Mouse (Mus musculus) hindbrain, postnatal 0 days (tissue): Measurements from ENCODE around the gene Hist1h3a. TPM values are rescaled to one million over a fixed set of nuclear protein-coding genes. Genes with fewer than 3 reads are reported as not detected.

ENCODE experiments used
- ATAC-seq: fragments of 200-750 bp; cut with Nextera tagmentation; 2 replicates; pipeline ENCODE4 v1.8.0; 2017; ENCODE audit warnings: mild to moderate bottlenecking, moderate TSS enrichment, moderate library complexity
- DNase-seq: peaks from one replicate; pipeline ENCODE4 v3.0.0-alpha.2; 2015; ENCODE audit warnings: low spot score
- H3K27ac ChIP-seq: fragments of 300-500 bp; sonication (generic); 2 replicates; pipeline ENCODE4 v1.5.1; 2014; ENCODE audit warnings: mild to moderate bottlenecking
- H3K27me3 ChIP-seq: fragments of 300-500 bp; sonication (generic); 2 replicates; pipeline ENCODE4 v1.6.1; 2014; ENCODE audit warnings: low read length, mixed read lengths; ENCODE audit not compliant: insufficient read depth
- H3K36me3 ChIP-seq: fragments of 300-500 bp; sonication (generic); 2 replicates; pipeline ENCODE4 v1.6.1; 2014; ENCODE audit warnings: low read length, mixed read lengths; ENCODE audit not compliant: insufficient read depth
- H3K4me1 ChIP-seq: fragments of 300-500 bp; sonication (generic); 2 replicates; pipeline ENCODE4 v1.6.1; 2014; ENCODE audit warnings: antibody characterized with exemption, low read length, mixed read lengths; ENCODE audit not compliant: insufficient read depth
- H3K4me2 ChIP-seq: fragments of 300-500 bp; sonication (generic); 2 replicates; pipeline ENCODE4 v1.6.1; 2014; ENCODE audit warnings: low read depth, mild to moderate bottlenecking, low read length, moderate library complexity, mixed read lengths
- H3K4me3 ChIP-seq: fragments of 300-500 bp; sonication (generic); 2 replicates; pipeline ENCODE4 v1.5.1; 2014; ENCODE audit warnings: low read length
- H3K9ac ChIP-seq: fragments of 300-500 bp; sonication (generic); replicated peaks from 2 replicates; pipeline ENCODE4 v1.6.1; 2014; ENCODE audit warnings: mild to moderate bottlenecking, low read length, moderate library complexity, mixed read lengths
- H3K9me3 ChIP-seq: fragments of 300-500 bp; sonication (generic); 2 replicates; pipeline ENCODE4 v1.6.1; 2016; ENCODE audit warnings: low read length, mixed read lengths
- CTCF ChIP-seq: IDR thresholded peaks from 2 replicates; pipeline ENCODE4 v1.5.1; 2016; ENCODE audit warnings: antibody characterized with exemption, control low read depth, low read depth
- WGBS: fragments of 180-500 bp; shearing (Covaris S2); extraction: QIAGEN DNeasy Blood & Tissue Kit; methylation state at CpG from one replicate; pipeline ENCODE4 v1.1.7; 2014; 5-methylcytosine and 5-hydroxymethylcytosine counted together
- polyA plus RNA-seq: library from polyadenylated mRNA; unstranded; fragments of >200 nt; fragmentation: Nextera tagmentation; extraction: Ambion mirVana; gene quantifications from 2 replicates; pipeline ENCODE4 v1.2.1, GENCODE M21; 2015
- total RNA-seq: library from RNA; depleted of rRNA; stranded (reverse); fragments of >200 nt; gene quantifications from 2 replicates; pipeline ENCODE4 v1.2.3, GENCODE M21; 2014

The Hist1h3a gene
- total and polyA plus RNA-seq, 2 experiments from 2014 or later = 1.5 to 2,055 TPM

DNA sequence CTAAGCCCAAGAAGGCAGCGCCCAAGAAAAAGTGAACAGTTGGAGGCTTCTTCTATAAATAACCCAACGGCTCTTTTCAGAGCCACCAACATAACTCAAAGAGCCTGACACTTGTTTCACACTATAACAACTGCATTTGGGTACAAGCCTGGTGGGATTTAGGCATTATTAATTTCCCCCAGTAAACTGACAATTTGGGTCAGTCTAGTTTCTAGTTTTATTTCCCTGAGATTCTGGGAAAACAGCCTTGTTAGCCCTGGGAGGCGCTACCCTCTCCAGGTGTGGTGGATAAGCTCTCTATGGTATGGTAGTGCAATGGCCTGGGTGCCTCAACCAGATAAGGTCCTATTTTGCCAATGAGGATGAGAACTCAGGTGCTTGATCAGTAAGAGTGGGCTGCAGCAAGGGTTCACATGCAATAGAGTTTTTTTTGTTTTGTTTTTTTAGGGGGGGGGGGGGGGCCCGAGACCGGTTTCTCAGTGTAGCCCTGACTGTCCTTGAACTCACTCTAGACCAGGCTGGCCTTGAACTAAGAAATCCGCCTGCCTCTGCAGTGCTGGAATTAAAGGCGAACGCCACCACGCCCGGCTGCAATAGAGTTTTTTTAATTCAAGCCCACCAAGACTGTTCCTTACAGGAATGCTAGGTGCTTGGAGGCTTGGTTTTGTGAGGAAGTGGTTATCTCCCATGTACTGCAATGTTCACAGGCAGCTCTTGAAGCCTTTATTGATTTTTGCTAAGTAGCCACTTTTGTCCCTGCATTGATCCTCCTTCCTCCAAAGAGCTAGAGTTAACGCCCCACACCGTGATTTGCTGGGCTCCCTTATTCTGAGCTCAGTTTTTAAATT is 2.4 kb upstream of the Hist1h3a start:
- H3K36me3 ChIP-seq = no peaks in the 10 kb centered on the region
- WGBS = 37% methylated on average over 12 of the region's 12 CpGs
- no peak for TF ChIP-seq CTCF
- DNase-seq = no peak
- H3K9ac ChIP-seq = peak overlapping the region; percentile 65
- no peaks in the 10 kb centered on the region for H3K9me3 ChIP-seq
- peaks cover 6% of the 10 kb centered on the region for H3K4me1 ChIP-seq
- no peaks in the 10 kb centered on the region for H3K27me3 ChIP-seq
- H3K4me3 ChIP-seq = peak overlapping the region; percentile 55
- ATAC-seq = no peak
- H3K4me2 ChIP-seq = peak overlapping the region; percentile 84
- peak overlapping the region; percentile 89; the same call in 1 of the 2 replicates for H3K27ac ChIP-seq

DNA sequence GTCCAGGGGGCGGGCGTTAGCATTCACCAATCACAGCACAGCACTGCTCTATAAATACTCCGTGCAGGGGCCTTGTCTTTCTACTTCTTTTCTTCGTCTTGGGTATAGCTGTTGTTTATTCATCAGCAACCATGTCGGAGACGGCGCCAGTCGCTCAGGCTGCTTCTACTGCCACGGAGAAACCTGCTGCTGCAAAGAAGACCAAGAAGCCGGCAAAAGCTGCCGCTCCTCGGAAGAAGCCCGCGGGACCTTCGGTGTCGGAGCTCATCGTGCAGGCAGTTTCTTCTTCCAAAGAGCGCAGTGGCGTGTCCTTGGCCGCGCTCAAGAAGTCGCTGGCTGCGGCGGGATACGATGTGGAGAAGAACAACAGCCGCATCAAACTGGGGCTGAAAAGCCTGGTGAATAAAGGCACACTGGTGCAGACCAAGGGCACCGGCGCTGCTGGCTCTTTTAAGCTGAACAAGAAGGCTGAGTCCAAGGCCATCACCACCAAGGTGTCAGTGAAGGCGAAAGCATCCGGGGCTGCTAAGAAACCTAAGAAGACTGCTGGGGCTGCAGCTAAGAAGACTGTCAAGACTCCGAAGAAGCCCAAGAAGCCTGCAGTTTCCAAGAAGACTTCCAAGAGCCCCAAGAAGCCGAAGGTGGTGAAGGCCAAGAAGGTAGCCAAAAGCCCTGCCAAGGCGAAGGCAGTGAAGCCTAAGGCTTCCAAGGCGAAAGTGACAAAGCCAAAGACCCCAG is 1.6 kb upstream of the Hist1h3a start, which contains the start of gene Hist1h1a:
Gene Hist1h1a, plus strand, starts transcription at position 81 of the 738 bp plus-strand sequence.
- whole genome bisulfite sequencing = 3% methylated on average over 34 of the region's 34 CpGs
- Histone ChIP-seq H3K9ac (peak within 1 kb of the TSS; percentile 65), H3K4me1 (peaks cover 6% of the 10 kb centered on the region), H3K4me2 (peak within 1 kb of the TSS; percentile 84), H3K27ac (peak within 1 kb of the TSS; percentile 89), H3K9me3 (no peaks in the 10 kb centered on the region), H3K4me3 (peak within 1 kb of the TSS; percentile 55), H3K36me3 (no peaks in the 10 kb centered on the region), H3K27me3 (no peaks in the 10 kb centered on the region)
- DNase-seq = peak; percentile 94
- TF ChIP-seq CTCF = no peak
- peak; percentile 78 for ATAC-seq

GRCm38 (mm10) chr13:23763242-23763585 is 1.0 kb upstream of the Hist1h3a start:
- DNase-seq (no peak), ATAC-seq (no peak)
- 2% methylated on average over 10 of the region's 10 CpGs for WGBS

DNA sequence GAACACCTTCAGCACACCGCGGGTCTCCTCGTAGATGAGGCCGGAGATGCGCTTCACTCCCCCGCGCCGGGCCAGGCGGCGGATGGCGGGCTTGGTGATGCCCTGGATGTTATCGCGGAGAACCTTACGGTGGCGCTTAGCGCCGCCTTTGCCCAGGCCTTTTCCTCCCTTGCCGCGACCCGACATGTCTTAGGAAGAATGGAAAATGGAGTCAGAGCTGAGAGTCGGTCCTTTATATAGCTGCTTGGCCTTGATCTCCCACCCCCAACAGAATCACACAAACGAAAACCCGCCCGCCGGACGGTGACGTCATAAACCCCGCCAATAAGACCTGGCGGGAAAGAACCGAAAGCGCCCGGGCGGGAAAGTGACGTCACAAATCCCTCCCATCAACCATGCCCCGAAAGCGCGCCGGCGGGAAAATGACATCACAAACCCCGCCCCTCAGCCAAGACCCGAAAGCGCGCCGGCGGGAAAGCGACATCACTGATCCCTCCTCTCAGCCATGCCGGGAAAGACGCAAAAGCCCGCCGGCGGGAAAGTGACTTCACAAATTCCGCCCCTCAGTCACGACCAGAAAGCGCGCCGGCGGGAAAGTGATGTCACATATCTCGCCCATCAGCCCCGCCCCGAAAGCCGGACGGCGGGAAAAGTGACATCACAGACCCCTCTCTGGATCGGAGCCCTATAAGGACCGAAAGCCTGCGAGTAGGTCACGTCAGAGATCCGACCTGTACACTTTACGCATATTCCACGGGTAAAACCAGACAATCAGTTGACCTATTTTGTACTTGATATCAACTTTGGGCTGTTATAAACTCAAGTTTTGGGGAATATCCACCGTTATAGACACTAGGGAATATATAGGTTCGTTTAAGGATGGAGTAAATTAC is 968 bp downstream of the Hist1h3a start, which contains the start of gene Hist1h4a:
Gene Hist1h4a, minus strand, starts transcription at position 259 of the 893 bp plus-strand sequence.
- Histone ChIP-seq H3K4me3 (peak within 1 kb of the TSS; percentile 41), H3K9ac (peak within 1 kb of the TSS; percentile 25), H3K4me2 (peak within 1 kb of the TSS; percentile 84), H3K27me3 (no peaks in the 10 kb centered on the region), H3K4me1 (peaks cover 6% of the 10 kb centered on the region), H3K27ac (peak within 1 kb of the TSS; percentile 89), H3K9me3 (no peaks in the 10 kb centered on the region), H3K36me3 (no peaks in the 10 kb centered on the region)
- DNase-seq (peak; percentile 100), ATAC-seq (peak; percentile 85)
- TF ChIP-seq CTCF = no peak
- under 1% methylated on average over 61 of the region's 72 CpGs for WGBS

More at GRCm38 (mm10) chr13:23763242-23763585, 1.0 kb upstream of the Hist1h3a start:
- no peaks in the 10 kb centered on the region for H3K9me3 ChIP-seq
- H3K27me3 ChIP-seq = no peaks in the 10 kb centered on the region
- H3K4me2 ChIP-seq = peak overlapping the region; percentile 84
- H3K27ac ChIP-seq = peak overlapping the region; percentile 89
- H3K36me3 ChIP-seq = no peaks in the 10 kb centered on the region
- peak overlapping the region; percentile 55 for H3K4me3 ChIP-seq
- H3K9ac ChIP-seq = peak overlapping the region; percentile 65; the same call in 1 of the 2 replicates
- TF ChIP-seq CTCF = no peak
- H3K4me1 ChIP-seq = peaks cover 6% of the 10 kb centered on the region

DNA sequence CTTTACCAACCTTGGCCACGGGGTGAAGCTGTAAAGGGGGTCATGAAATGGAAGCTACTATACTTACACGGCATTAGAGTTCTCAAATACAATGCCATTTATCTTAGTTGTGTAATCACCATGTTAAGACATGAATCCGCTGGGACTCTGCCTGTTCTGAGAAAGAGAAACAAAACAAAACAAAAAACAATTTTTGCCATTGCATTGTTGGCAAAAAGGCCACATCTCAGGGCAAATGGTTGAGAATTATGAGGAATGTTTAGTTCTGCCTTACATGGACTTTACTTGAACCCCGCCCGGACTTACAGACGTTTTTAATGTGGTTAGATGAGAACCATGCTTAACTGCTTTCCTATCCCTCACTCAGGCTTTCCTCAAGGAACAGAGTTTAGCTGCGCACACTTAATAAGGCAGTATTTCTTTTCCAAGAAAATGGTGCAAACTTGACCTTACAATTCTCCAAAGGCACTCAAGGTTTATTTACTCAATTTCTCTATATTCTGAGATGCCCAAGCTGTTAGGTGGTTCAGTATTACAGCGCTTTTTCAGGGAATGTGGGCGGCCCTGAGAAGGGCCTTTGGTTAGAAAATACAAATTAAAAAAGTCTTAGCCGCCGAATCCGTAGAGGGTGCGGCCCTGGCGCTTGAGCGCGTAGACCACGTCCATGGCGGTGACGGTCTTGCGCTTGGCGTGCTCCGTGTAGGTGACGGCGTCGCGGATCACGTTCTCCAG is 1.8 kb downstream of the Hist1h3a start:
- ATAC-seq (peak; percentile 22), DNase-seq (peak; percentile 58)
- TF ChIP-seq CTCF = peak; percentile 51
- Histone ChIP-seq H3K4me1 (peaks cover 6% of the 10 kb centered on the region), H3K27ac (peak overlapping the region; percentile 89), H3K4me2 (peak overlapping the region; percentile 84), H3K27me3 (no peaks in the 10 kb centered on the region), H3K9ac (peak overlapping the region; percentile 25; the same call in 1 of the 2 replicates), H3K4me3 (peak overlapping the region; percentile 41), H3K9me3 (no peaks in the 10 kb centered on the region), H3K36me3 (no peaks in the 10 kb centered on the region)
- WGBS = 1% methylated on average over 21 of the region's 27 CpGs

DNA sequence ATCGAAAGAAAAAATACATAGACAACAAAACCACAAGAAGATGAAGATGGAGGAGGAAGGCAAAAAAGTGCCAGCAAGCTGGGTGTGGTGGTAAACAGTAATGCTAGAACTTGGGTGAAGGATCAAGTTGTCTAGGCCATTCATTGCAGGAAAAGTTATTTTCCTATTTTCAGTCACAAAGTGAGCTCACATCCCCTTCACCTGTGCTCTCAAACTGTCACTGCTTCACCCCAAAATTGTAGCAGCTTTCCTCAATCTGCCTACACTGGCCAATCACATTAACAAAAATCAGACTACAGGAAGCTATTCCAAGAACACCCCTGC is 2.3 kb downstream of the Hist1h3a start:
- 80% methylated on average over 1 of the region's 1 CpGs for WGBS
- peak overlapping the region; percentile 84; the same call in 1 of the 2 replicates for H3K4me2 ChIP-seq

More for the DNA sequence above, 2.3 kb downstream of the Hist1h3a start:
- Histone ChIP-seq H3K4me1 (peaks cover 6% of the 10 kb centered on the region), H3K27me3 (no peaks in the 10 kb centered on the region), H3K27ac (no peak overlapping the region), H3K9me3 (no peaks in the 10 kb centered on the region), H3K4me3 (no peak overlapping the region), H3K9ac (no peak overlapping the region), H3K36me3 (no peaks in the 10 kb centered on the region)
- no peak for TF ChIP-seq CTCF
- ATAC-seq (no peak), DNase-seq (no peak)
